Mouse (Mus musculus) adipose tissue, adult 10 weeks (tissue): Measurements from ENCODE around the gene Iltifb. TPM values are rescaled to one million over a fixed set of nuclear protein-coding genes. Genes with fewer than 3 reads are reported as not detected.

Source experiments
- polyA plus RNA-seq: library from polyadenylated mRNA; stranded (reverse); fragments of 350-450 nt; fragmentation: Illumina TruSeq; extraction: RNeasy Lipid Tissue Mini Kit (QIAGEN cat#74804); gene quantifications from one replicate; pipeline ENCODE4 v1.2.3, GENCODE M21; 2014; ENCODE audit warnings: low read depth, low replicate concordance

Gene Iltifb
- polyA plus RNA-seq, result not detected

GRCm38 (mm10) chr10:118294938-118295337 is at the start of gene Iltifb:
Gene Iltifb, minus strand, starts transcription at chr10:118295038.

GRCm38 (mm10) chr10:118343155-118343554 is 48.3 kb upstream of the Iltifb start, which contains the start of gene Gm9046:
Gene Gm9046, minus strand, starts transcription at chr10:118343255.

GRCm38 (mm10) chr10:118337731-118338130 is 42.9 kb upstream of the Iltifb start, which contains the start of gene Gm9045:
Gene Gm9045, minus strand, starts transcription at chr10:118337831.

GRCm38 (mm10) chr10:118332308-118332707 is 37.5 kb upstream of the Iltifb start, which contains the start of gene Gm9044:
Gene Gm9044, minus strand, starts transcription at chr10:118332408.

GRCm38 (mm10) chr10:118326869-118327268 is 32.0 kb upstream of the Iltifb start, which contains the start of gene Gm9040:
Gene Gm9040, minus strand, starts transcription at chr10:118326969.

GRCm38 (mm10) chr10:118258388-118258787 is 36.5 kb downstream of the Iltifb start, which contains the start of gene Gm32802:
Gene Gm32802, plus strand, starts transcription at chr10:118258688.

GRCm38 (mm10) chr10:118240680-118241079 is 54.2 kb downstream of the Iltifb start, which contains the start of gene Gm32717:
Gene Gm32717, minus strand, starts transcription at chr10:118240780.

Other genes starting within 250 kb of the Iltifb start
- gene Mdm1, start 153.2 kb downstream of the Iltifb start, polyA plus RNA-seq, result 12.6 TPM
- gene Il22, start 90.1 kb downstream of the Iltifb start, polyA plus RNA-seq, result not detected
- not detected for gene Gm32717, start 54.3 kb downstream of the Iltifb start, polyA plus RNA-seq
- not detected for gene Gm32802, start 36.4 kb downstream of the Iltifb start, polyA plus RNA-seq
- not detected for gene Gm9040, start 31.9 kb upstream of the Iltifb start, polyA plus RNA-seq
- not detected for gene Gm9044, start 37.4 kb upstream of the Iltifb start, polyA plus RNA-seq
- not detected for gene Gm9045, start 42.8 kb upstream of the Iltifb start, polyA plus RNA-seq
- not detected for gene Gm9046, start 48.2 kb upstream of the Iltifb start, polyA plus RNA-seq
- not detected for gene Gm9048, start 53.6 kb upstream of the Iltifb start, polyA plus RNA-seq
- gene Gm9049, start 59.1 kb upstream of the Iltifb start, polyA plus RNA-seq, result not detected
- gene Ifng, start 146.0 kb upstream of the Iltifb start, polyA plus RNA-seq, result 0.50 TPM